Mouse (Mus musculus): ENCODE data around the gene Pdpr.
"Not testable (repeated sequence)": the region's sequence is repeated elsewhere in the genome, so short reads cannot be mapped to it uniquely, and the experiment has no call there.

The Pdpr gene

DNA sequence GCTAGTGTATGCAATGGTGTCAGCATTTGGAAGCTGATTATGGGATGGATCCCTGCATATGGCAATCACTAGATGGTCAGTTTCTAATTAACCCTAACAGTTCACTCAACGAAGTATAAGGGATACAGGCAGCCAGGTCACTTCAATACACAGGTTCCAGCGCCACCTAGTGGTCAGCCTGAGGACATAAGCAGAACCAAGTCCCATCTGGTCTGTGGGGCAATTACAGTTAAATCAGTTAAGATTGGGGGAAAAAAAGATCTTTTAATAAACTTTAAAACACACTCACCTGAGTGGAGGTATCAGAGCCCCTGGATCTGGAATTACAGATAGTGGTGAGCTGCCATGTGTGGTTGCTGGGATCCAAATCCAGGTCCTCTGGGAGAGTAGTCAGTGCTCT lies 4.3 kb upstream of the Pdpr start:
- peak; percentile 62 for DNase-seq (ENCODE audit: extremely low read depth, low read depth)

DNA sequence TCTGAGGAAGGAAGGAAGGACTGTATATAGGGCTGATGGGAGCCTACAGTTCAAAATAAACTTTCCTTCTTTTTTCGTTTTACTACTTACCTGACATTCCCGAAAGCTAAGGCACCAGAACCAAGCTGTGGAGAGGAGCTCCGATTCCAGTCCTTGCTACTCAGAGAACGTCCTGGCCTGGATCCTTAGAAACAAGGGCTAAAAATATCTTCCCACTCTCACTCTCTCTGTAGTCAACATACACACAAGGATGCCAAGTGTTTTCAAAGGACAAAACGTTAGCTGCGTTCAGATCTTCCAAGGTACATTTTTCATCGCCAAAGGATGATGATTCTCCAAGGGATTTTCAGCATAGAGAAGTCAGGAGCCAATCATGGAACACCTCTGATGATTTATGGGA lies 2.7 kb upstream of the Pdpr start:
- no peak for DNase-seq (ENCODE audit: extremely low read depth, low read depth)

DNA sequence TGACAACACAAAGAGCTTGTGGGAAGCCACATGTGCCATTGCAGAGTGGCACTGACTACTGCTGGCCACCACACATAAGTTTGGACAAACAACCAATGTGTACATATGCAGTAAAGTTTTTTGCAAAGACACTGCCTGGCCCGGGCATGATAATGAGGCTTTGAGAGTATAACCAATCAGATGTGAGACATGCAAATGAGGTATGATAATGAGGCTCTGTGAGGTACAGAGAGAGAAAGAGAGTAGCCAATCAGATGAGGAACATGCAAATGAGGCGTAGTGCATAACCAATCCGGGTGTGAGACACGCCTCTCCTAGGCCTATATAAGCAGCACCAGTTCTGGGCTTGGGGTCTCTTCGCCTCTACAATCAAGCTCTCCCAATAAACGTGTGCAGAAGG lies 2.1 kb upstream of the Pdpr start, which contains the start of gene Clec18a:
Clec18a (minus strand) TSS at position 101 of the 400 bp plus-strand sequence.
- not testable (repeated sequence) for DNase-seq (ENCODE audit: extremely low read depth, low read depth)

GRCm38 (mm10) chr8:111094719-111095302 lies 381 bp downstream of the Pdpr start:
- peak; percentile 6 for DNase-seq (ENCODE audit: extremely low read depth, low read depth)

DNA sequence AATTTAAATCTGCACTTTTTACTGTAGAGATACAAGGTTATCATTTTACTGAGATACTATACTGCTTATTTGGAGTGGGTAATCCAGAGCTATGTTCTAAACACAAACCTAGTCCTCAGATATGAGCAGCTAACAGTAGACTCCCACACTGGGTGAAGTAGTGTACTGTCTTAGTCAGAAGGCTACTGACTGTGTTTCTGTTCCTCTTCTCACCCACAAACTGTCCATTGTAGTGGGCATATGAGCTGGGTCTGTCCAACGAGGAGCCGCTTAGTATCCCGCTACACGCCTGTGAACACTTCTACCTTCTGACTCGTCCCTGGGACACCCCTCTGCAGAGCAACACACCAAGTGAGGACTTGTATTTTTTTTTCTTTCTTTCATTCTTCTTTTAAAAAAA lies 20.5 kb downstream of the Pdpr start:
- no peak for DNase-seq (ENCODE audit: extremely low read depth, low read depth)

DNA sequence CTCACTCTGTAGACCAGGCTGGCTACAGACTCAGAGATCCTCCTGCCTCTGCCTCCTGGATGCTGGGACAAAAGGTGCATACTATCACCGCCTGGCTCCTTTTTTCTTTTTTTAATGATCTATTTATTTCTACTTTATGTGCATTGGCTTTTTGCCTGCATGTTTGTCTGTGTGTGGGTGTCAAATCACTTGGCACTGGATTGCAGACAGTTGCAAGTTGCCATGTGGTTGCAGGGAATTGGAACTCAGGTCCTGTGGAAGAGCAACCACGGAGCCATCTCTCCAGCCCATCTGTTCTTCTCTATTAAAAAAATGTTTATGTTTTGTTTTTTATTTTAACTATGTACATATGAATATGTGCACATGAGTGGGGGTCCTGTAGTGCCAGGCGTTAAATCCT lies 25.1 kb downstream of the Pdpr start:
- DNase-seq (ENCODE audit: extremely low read depth, low read depth), result no peak

DNA sequence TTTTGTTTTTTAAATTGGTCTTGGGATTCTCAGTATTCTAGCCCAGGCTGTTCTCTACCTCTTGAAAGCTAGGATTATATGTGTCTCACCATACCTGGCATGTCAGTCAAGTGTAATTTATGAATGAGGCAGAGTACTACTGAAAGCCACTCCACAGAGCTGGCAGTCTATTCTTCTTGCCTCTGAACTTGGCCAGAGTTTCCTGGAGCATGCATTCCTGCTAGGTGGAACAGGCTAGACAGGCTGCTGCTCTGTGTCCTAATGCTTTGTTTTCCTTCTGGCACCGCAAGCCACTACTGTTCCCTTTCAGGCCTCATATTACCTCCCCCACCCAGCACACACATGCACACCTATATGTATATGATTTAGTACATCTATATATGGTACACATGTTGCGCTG lies 36.3 kb downstream of the Pdpr start:
- no peak for DNase-seq (ENCODE audit: extremely low read depth, low read depth)

DNA sequence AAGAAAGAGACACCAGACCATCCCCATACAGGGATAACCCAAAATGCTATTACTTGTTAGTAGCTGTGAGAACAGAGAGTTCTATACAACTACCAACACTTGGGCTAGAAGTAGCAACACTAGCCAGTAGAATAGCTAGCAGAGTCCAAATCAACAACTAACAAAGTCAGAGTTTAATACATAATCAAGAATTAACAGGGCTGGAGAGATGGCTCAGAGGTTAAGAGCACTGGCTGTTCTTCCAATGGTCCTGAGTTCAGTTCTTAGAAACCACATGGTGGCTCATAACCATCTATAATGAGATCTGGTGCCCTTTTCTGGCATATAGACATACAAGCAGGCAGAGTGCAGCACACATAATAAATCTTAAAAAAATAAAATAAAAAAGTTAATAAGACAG lies 48.1 kb downstream of the Pdpr start:
- no peak for DNase-seq (ENCODE audit: extremely low read depth, low read depth)

DNA sequence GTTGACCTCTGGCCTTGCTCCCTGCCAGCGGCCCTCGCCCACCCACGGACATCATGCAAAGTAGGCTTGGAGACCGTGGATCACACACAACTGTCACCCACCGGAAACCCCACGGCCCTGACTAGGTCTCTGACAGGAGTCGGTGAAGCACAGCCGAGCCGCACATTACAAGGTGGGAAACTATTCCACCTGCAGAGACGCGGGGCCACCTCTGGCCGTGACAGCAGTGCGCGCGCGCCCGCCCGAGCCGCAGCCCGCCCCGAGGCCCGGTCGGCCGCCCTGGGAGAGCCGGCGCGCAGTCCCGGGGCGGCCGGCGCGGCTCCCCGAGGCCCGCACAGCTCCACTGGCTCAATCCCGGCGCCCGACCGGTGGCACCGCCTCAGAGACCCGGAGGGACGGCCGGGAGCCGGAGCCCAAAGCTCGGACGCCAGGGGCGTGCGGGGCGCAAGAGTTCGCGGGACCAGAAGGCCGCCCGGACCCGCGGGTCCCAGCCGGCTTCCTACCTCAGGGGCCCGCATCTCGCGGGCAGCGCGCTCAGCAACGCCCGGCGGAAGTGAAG lies 50.5 kb downstream of the Pdpr start:
- DNase-seq (ENCODE audit: extremely low read depth, low read depth), result not testable (repeated sequence)

DNA sequence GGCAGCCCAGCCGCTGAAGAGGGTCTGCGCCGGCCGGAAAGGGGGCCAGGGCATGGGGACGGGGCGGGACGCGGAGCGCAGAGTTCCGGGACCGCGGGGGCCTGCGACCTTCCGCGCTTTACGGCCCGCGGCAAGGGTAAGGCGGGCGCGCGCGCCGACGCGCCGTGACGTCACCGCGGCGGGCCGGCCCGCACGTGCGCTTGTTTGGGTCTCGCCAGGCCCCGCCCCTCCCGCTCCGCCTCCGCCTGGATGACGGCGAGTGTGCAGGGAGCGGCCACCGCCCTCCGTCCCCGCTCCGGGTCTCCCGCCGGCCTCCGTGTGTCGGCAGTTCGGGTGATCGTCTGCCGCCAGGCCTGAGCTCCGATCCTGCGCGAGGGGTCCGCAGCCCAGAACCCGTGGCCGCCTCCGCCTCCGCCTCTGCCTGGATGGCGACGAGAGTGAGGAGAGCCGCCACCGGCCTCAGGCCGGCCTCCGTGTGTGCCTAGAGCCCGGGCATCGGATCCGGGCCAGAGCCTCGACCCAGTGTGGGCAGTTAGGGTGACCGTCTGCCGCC lies 51.1 kb downstream of the Pdpr start:
- DNase-seq (ENCODE audit: extremely low read depth, low read depth), result peak; percentile 45

DNA sequence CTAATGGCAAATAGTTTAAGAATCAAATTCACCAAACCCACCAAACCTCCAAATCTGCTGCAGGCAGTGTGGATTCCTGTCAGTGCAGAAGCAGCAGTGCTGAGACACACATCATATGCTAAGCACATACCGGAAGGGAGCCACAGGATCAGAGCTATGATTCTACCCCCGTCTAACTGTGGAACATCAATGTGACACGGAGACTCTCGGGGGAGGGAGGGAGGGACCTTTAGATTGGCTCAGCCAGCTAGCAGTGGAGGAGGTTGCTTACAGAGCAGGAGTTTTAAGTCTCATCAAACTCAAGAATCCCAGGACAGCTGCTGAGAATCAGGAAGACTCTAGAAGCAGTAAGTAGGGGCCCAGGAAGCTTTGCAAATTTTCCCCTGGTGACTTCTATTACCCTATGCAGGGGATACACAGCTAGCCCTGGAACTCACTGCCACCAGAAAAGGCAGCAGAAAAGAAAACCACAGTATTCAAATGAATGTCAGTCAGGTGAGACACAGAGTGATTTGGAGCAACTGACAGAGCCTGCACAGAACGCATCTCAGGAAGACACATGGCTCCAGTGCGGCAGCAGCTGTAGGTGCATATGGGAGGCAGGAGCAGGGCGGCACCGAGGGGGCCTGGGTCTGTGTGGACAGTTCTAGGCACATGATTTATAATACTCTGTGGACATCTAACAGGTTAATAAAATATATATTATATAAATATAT lies 61.4 kb downstream of the Pdpr start:
- DNase-seq (ENCODE audit: extremely low read depth, low read depth), result no peak

DNA sequence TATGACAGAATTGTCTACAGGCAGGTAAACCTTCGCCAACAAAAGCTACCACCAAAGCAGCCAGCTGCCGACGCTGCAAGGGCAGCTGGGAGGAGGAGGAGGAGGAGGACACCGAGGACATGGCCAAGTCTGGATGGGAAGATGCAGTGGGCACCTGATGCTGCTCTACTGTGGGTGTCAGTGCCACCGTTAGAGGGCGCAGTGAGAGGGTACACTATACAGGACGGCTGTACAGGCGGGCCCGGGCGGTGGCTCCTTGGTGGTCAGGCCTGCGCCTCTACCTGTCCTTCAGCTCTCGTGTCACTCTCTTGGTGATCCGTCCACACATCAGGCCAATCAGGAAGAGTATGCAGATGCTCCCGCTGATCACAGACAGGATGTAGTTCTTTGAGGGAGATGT lies 63.2 kb downstream of the Pdpr start:
- no peak for DNase-seq (ENCODE audit: extremely low read depth, low read depth)

DNA sequence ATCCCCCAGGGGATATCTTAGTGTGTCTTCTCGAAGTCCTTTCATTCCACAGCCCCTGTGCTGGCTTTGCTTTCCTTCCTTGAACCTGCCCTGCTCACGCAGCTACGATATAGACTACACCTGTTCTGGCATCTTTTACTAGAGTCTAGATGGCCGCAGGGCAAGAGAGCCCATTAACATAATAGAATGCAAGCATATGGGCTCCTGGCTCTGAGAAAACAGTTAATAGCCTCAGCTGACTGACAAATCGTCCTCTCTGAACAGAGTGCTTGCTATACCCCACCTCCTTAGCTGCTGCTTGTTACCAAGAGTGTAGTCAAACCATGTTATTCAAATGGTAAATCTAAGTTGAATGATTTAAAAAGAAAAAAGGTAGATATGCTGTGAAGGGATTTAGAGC lies 77.2 kb downstream of the Pdpr start:
- DNase-seq (ENCODE audit: extremely low read depth, low read depth), result no peak

- DNase-seq (ENCODE audit: extremely low read depth, low read depth), result no peak
These were observed 91.1 kb downstream of the Pdpr start for GRCm38 (mm10) chr8:111185472-111185947.
